Mouse (Mus musculus) limb, embryonic 14.5 days (tissue): ENCODE results near the gene Pank4. TPM values are rescaled to one million over a fixed set of nuclear protein-coding genes. Genes with fewer than 3 reads are reported as not detected.

ENCODE experiments used
- ATAC-seq: fragments of 200-750 bp; cut with Nextera tagmentation; 2 replicates; pipeline ENCODE4 v1.8.0; 2017; ENCODE audit warnings: low read depth, moderate number of reproducible peaks, moderate TSS enrichment; ENCODE audit not compliant: low FRiP score
- DNase-seq: peaks from one replicate; pipeline ENCODE4 v3.0.0-alpha.2; 2015; ENCODE audit warnings: low spot score
- H3K27ac ChIP-seq: fragments of 300-500 bp; sonication (generic); replicated peaks from 2 replicates; pipeline ENCODE4 v1.5.1; 2014; ENCODE audit warnings: low read depth, mild to moderate bottlenecking, low read length, moderate library complexity, mixed read lengths
- H3K27me3 ChIP-seq: fragments of 300-500 bp; sonication (generic); 2 replicates; pipeline ENCODE4 v1.6.1; 2014; ENCODE audit warnings: low read length, mixed read lengths; ENCODE audit not compliant: control insufficient read depth, insufficient read depth
- H3K36me3 ChIP-seq: fragments of 300-500 bp; sonication (generic); 2 replicates; pipeline ENCODE4 v1.6.1; 2014; ENCODE audit warnings: mild to moderate bottlenecking, low read length, moderate library complexity, mixed read lengths; ENCODE audit not compliant: control insufficient read depth, insufficient read depth
- H3K4me1 ChIP-seq: fragments of 300-500 bp; sonication (generic); 2 replicates; pipeline ENCODE4 v1.6.1; 2014; ENCODE audit warnings: antibody characterized with exemption, low read length, mixed read lengths; ENCODE audit not compliant: control insufficient read depth, insufficient read depth
- H3K4me2 ChIP-seq: fragments of 300-500 bp; sonication (generic); replicated peaks from 2 replicates; pipeline ENCODE4 v1.6.1; 2014; ENCODE audit warnings: low read depth, mild to moderate bottlenecking, low read length, moderate library complexity; ENCODE audit not compliant: severe bottlenecking
- H3K4me3 ChIP-seq: fragments of 300-500 bp; sonication (generic); replicated peaks from 2 replicates; pipeline ENCODE4 v1.5.1; 2014; ENCODE audit warnings: low read length
- H3K9ac ChIP-seq: fragments of 300-500 bp; sonication (generic); 2 replicates; pipeline ENCODE4 v1.6.1; 2014; ENCODE audit warnings: mild to moderate bottlenecking, low read depth, low read length, moderate library complexity; ENCODE audit not compliant: severe bottlenecking
- H3K9me3 ChIP-seq: fragments of 300-500 bp; sonication (generic); 2 replicates; pipeline ENCODE4 v1.6.1; 2016; ENCODE audit warnings: low read length; ENCODE audit not compliant: control insufficient read depth
- POLR2A ChIP-seq: fragments of 200-500 bp; IDR thresholded peaks from 2 replicates; pipeline ENCODE4 v1.8.0; 2012; ENCODE audit warnings: inconsistent platforms, mild to moderate bottlenecking, moderate library complexity, borderline replicate concordance; ENCODE audit not compliant: insufficient read depth, insufficient read length; ENCODE audit errors: extremely low read depth
- WGBS: fragments of 180-500 bp; shearing (Covaris S2); extraction: QIAGEN DNeasy Blood & Tissue Kit; methylation state at CpG from one replicate; pipeline ENCODE4 v1.1.7; 2014; 5-methylcytosine and 5-hydroxymethylcytosine counted together
- polyA plus RNA-seq, 2 experiments: library from polyadenylated mRNA; depleted of rRNA in 1 of 2; stranded (reverse) in 1 of 2; unstranded in 1 of 2; fragments of >200 nt; fragmentation: Nextera tagmentation in 1 of 2; extraction: Ambion mirVana in 1 of 2; gene quantifications; 2 replicates each; pipeline versions ENCODE4 v1.2.1 to v1.2.3; 2012 to 2014

The Pank4 gene
- polyA plus RNA-seq, 2 experiments = 36.9 to 76.3 TPM

GRCm38 (mm10) chr4:154962683-154963082, 1.2 kb upstream of the Pank4 start:
- H3K4me2 ChIP-seq = no peak overlapping the region
- no peak overlapping the region for H3K9ac ChIP-seq
- no peak overlapping the region for H3K4me3 ChIP-seq
- H3K36me3 ChIP-seq = peaks cover 8% of the 10 kb centered on the region; the same call in 1 of the 2 replicates
- H3K27ac ChIP-seq = no peak overlapping the region
- no peaks in the 10 kb centered on the region for H3K9me3 ChIP-seq
- ATAC-seq (no peak), DNase-seq (no peak)
- H3K27me3 ChIP-seq = peaks cover 55% of the 10 kb centered on the region
- H3K4me1 ChIP-seq = peaks cover 34% of the 10 kb centered on the region
- WGBS = 81% methylated on average over 7 of the region's 7 CpGs
- TF ChIP-seq POLR2A = no peak

- no peak for TF ChIP-seq POLR2A
- no peak for DNase-seq
- H3K4me3 ChIP-seq = peak overlapping the region; percentile 80
- no peaks in the 10 kb centered on the region for H3K9me3 ChIP-seq
- 0 out of 2 replicates have a peak overlapping the region, but pooled peaks have one; percentile 83 for H3K9ac ChIP-seq
- H3K4me2 ChIP-seq = peak overlapping the region; percentile 73
- ATAC-seq = no peak
- peaks cover 8% of the 10 kb centered on the region; the same call in 1 of the 2 replicates for H3K36me3 ChIP-seq
- H3K27ac ChIP-seq = no peak overlapping the region
- 15% methylated on average over 11 of the region's 11 CpGs for WGBS
- H3K27me3 ChIP-seq = peaks cover 50% of the 10 kb centered on the region
- peaks cover 29% of the 10 kb centered on the region for H3K4me1 ChIP-seq
Measured at GRCm38 (mm10) chr4:154963190-154963836, 610 bp upstream of the Pank4 start.

- no peaks in the 10 kb centered on the region for H3K9me3 ChIP-seq
- peak overlapping the region; percentile 73 for H3K4me2 ChIP-seq
- TF ChIP-seq POLR2A = no peak
- peak overlapping the region; percentile 83 for H3K9ac ChIP-seq
- peaks cover 13% of the 10 kb centered on the region for H3K36me3 ChIP-seq
- DNase-seq (no peak), ATAC-seq (no peak)
- H3K4me1 ChIP-seq = peaks cover 25% of the 10 kb centered on the region
- peak overlapping the region; percentile 82 for H3K27ac ChIP-seq
- 3% methylated on average over 27 of the region's 36 CpGs for WGBS
- H3K27me3 ChIP-seq = peaks cover 36% of the 10 kb centered on the region
- peak overlapping the region; percentile 80 for H3K4me3 ChIP-seq
Measured at GRCm38 (mm10) chr4:154964581-154965235, 785 bp downstream of the Pank4 start.

GRCm38 (mm10) chr4:154965856-154966255, 1.9 kb downstream of the Pank4 start:
- no peak for TF ChIP-seq POLR2A

GRCm38 (mm10) chr4:154967173-154967572, 3.2 kb downstream of the Pank4 start:
- Histone ChIP-seq H3K27ac (no peak overlapping the region), H3K27me3 (peaks cover 12% of the 10 kb centered on the region), H3K36me3 (peaks cover 38% of the 10 kb centered on the region), H3K9me3 (no peaks in the 10 kb centered on the region), H3K9ac (no peak overlapping the region), H3K4me1 (peaks cover 4% of the 10 kb centered on the region; the same call in 1 of the 2 replicates), H3K4me2 (no peak overlapping the region), H3K4me3 (no peak overlapping the region)
- WGBS = 65% methylated on average over 5 of the region's 5 CpGs
- no peak for DNase-seq
- TF ChIP-seq POLR2A = no peak
- ATAC-seq = no peak

More at GRCm38 (mm10) chr4:154965856-154966255, 1.9 kb downstream of the Pank4 start:
- no peak overlapping the region for H3K4me3 ChIP-seq
- no peak overlapping the region for H3K9ac ChIP-seq
- H3K27me3 ChIP-seq = peaks cover 25% of the 10 kb centered on the region
- DNase-seq = no peak
- ATAC-seq = no peak
- no peak overlapping the region for H3K27ac ChIP-seq
- H3K9me3 ChIP-seq = no peaks in the 10 kb centered on the region
- WGBS = 77% methylated on average over 3 of the region's 3 CpGs
- peaks cover 25% of the 10 kb centered on the region for H3K36me3 ChIP-seq
- H3K4me2 ChIP-seq = no peak overlapping the region
- H3K4me1 ChIP-seq = peaks cover 14% of the 10 kb centered on the region; the same call in 1 of the 2 replicates
